In the genomic region with DNA sequence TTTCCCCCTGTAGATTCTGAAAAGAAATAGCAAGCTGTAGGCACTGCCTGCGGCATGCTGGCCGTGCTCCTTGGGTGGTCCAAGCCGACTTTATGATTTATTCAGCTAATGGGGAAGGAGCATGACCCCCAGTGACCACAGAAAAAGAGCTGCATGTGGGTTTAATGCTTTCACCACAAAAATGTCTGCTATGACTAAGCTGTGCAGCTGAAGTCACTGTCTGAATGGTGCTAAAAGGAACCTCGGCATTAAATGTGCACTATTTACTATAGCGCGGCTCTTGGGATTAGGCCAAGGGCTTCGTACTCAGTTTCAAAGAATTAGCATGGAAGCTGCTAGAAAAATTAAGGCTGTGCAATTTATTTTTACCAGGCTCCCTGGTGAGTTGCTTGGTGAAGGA, we compare ENCODE assay signal across 9 mouse cellular contexts.
DNase-seq lines count a peak whose midpoint lies in the region; ATAC-seq and TF ChIP-seq lines count a peak whose summit lies in the region.
"Had no signal": no experiment of that assay in that cellular context is flagged by ENCODE, and none has a peak within 500 bp of the region (broad histone marks: within the 10 kb centered on the region; RNA-seq: fewer than 3 reads in every experiment).

No protein-coding gene starts in this region.

- peak overlapping the region; percentile 21 for H3K4me3 ChIP-seq in forebrain, postnatal 0 days (ENCODE audit: low read depth, low read length)
- no peak overlapping the region; the same call in 1 of the 2 replicates for H3K4me3 ChIP-seq in kidney, embryonic 16.5 days (ENCODE audit: low read length)
- H3K4me3 ChIP-seq: erythroblast, embryonic 14.5 days had no signal

- H3K27ac ChIP-seq in forebrain, postnatal 0 days (ENCODE audit: low read depth, low read length), result 0 out of 2 replicates have a peak overlapping the region, but pooled peaks have one; percentile 0
- no peak overlapping the region; the same call in 1 of the 2 replicates for H3K27ac ChIP-seq in kidney, embryonic 16.5 days (ENCODE audit: low read length)

- no peaks in the 10 kb centered on the region for H3K36me3 ChIP-seq in forebrain, postnatal 0 days (ENCODE audit: insufficient read depth)
- no peaks in the 10 kb centered on the region for H3K36me3 ChIP-seq in kidney, embryonic 16.5 days (ENCODE audit: insufficient read depth, low read length)

- peak; percentile 61 for ATAC-seq in forebrain, postnatal 0 days
- peak; percentile 84 for ATAC-seq in kidney, embryonic 16.5 days (ENCODE audit: low FRiP score, low TSS enrichment)
- peak; percentile 64 for ATAC-seq in megakaryocyte, adult 5-6 weeks (ENCODE audit: poor library complexity, severe bottlenecking)

- no peaks in the 10 kb centered on the region for H3K9me3 ChIP-seq in forebrain, postnatal 0 days (ENCODE audit: low read length)
- no peaks in the 10 kb centered on the region for H3K9me3 ChIP-seq in kidney, embryonic 16.5 days (ENCODE audit: low read length)

- H3K4me1 ChIP-seq in forebrain, postnatal 0 days (ENCODE audit: insufficient read depth), result peaks cover 4% of the 10 kb centered on the region; the same call in 1 of the 2 replicates
- peaks cover 26% of the 10 kb centered on the region for H3K4me1 ChIP-seq in kidney, embryonic 16.5 days (ENCODE audit: insufficient read depth, low read length)

- peak overlapping the region; percentile 56; the same call in 1 of the 2 replicates for H3K9ac ChIP-seq in forebrain, postnatal 0 days
- H3K9ac ChIP-seq in kidney, embryonic 16.5 days (replicated peaks; ENCODE audit: low read length), result no peak overlapping the region

- peak; percentile 6 for DNase-seq in cerebellum, adult 9-10 months
- no peak for DNase-seq in cerebellum, adult 18-20 months
- DNase-seq in Muller cell, postnatal 12 days (ENCODE audit: inconsistent ontology term), result peak; percentile 94
- peak; percentile 66 for DNase-seq in forebrain, postnatal 0 days
- DNase-seq in right cerebral cortex, postnatal 25 days, result peak; percentile 12
- no peak for DNase-seq in gastrocnemius, postnatal 10 days

- H3K27me3 ChIP-seq in forebrain, postnatal 0 days (ENCODE audit: insufficient read depth, low read length), result no peaks in the 10 kb centered on the region
- peaks cover 5% of the 10 kb centered on the region; the same call in 1 of the 2 replicates for H3K27me3 ChIP-seq in kidney, embryonic 16.5 days (ENCODE audit: insufficient read depth, low read length)

- H3K4me2 ChIP-seq in forebrain, postnatal 0 days (ENCODE audit: low read depth), result peak overlapping the region; percentile 46
- peak overlapping the region; percentile 54 for H3K4me2 ChIP-seq in kidney, embryonic 16.5 days (replicated peaks; ENCODE audit: low read depth, low read length)

- 2% methylated on average over 7 of the region's 7 CpGs for WGBS in forebrain, postnatal 0 days
- WGBS in kidney, embryonic 16.5 days, result 5% methylated on average over 7 of the region's 7 CpGs

- TF ChIP-seq CTCF in forebrain, postnatal 0 days (IDR thresholded peaks at IDR 0.05; ENCODE audit: low read depth), result no peak

Comparison
In these comparisons a context has a peak if more than half of its experiments do, and no peak if none do; other contexts are left out.
1. DNase-seq: peak in cerebellum, adult 9-10 months (single experiment), Muller cell, postnatal 12 days (single experiment), forebrain, postnatal 0 days (single experiment) and right cerebral cortex, postnatal 25 days (single experiment); none in cerebellum, adult 18-20 months (0 of 2) and gastrocnemius, postnatal 10 days (single experiment).
2. Peak in every context shown above with its lines, with median percentiles within 50 percentile points of each other: ATAC-seq.